Mouse (Mus musculus) fibroblast of lung, adult 2 months (primary cell): ENCODE measurements around the gene Jade1.
A peak's percentile ranks its signal among the peaks of the same experiment; 100 is the strongest.

Experiments used
- DNase-seq: peaks from one replicate; pipeline ENCODE4 v3.0.0-alpha.2; 2011; ENCODE audit warnings: low read depth

Jade1 gene

GRCm38 (mm10) chr3:41579873-41580272 lies 24.3 kb downstream of the Jade1 start:
- DNase-seq = no peak

- DNase-seq = no peak
Observed at GRCm38 (mm10) chr3:41580401-41581323, 25.1 kb downstream of the Jade1 start.

- no peak for DNase-seq
Observed at GRCm38 (mm10) chr3:41581436-41581835, 25.9 kb downstream of the Jade1 start.

GRCm38 (mm10) chr3:41582256-41582655 lies 26.7 kb downstream of the Jade1 start:
- no peak for DNase-seq

- no peak for DNase-seq
Observed at GRCm38 (mm10) chr3:41583092-41583491, 27.6 kb downstream of the Jade1 start.

- DNase-seq = no peak
Observed at GRCm38 (mm10) chr3:41583621-41584020, 28.1 kb downstream of the Jade1 start.

- no peak for DNase-seq
Observed at GRCm38 (mm10) chr3:41585548-41585947, 30.0 kb downstream of the Jade1 start.

GRCm38 (mm10) chr3:41586330-41586729 lies 30.8 kb downstream of the Jade1 start:
- no peak for DNase-seq

- DNase-seq = peak; percentile 40
Observed at GRCm38 (mm10) chr3:41586917-41587316, 31.4 kb downstream of the Jade1 start.

- peak; percentile 22 for DNase-seq
Observed at GRCm38 (mm10) chr3:41587588-41587987, 32.1 kb downstream of the Jade1 start.

GRCm38 (mm10) chr3:41588495-41588894 lies 33.0 kb downstream of the Jade1 start:
- no peak for DNase-seq

GRCm38 (mm10) chr3:41589246-41589914 lies 33.8 kb downstream of the Jade1 start:
- DNase-seq = peak; percentile 44

- no peak for DNase-seq
Observed at GRCm38 (mm10) chr3:41589988-41590387, 34.5 kb downstream of the Jade1 start.

- no peak for DNase-seq
Observed at GRCm38 (mm10) chr3:41590695-41591559, 35.4 kb downstream of the Jade1 start.

GRCm38 (mm10) chr3:41591651-41592170 lies 36.2 kb downstream of the Jade1 start:
- no peak for DNase-seq

- DNase-seq = no peak
Observed at GRCm38 (mm10) chr3:41592805-41593204, 37.3 kb downstream of the Jade1 start.

- no peak for DNase-seq
Observed at GRCm38 (mm10) chr3:41594097-41594879, 38.8 kb downstream of the Jade1 start.

GRCm38 (mm10) chr3:41595010-41595409 lies 39.5 kb downstream of the Jade1 start:
- no peak for DNase-seq

- DNase-seq = no peak
Observed at GRCm38 (mm10) chr3:41597036-41597435, 41.5 kb downstream of the Jade1 start.

GRCm38 (mm10) chr3:41598412-41598811 lies 42.9 kb downstream of the Jade1 start:
- no peak for DNase-seq

GRCm38 (mm10) chr3:41599226-41599625 lies 43.7 kb downstream of the Jade1 start:
- DNase-seq = no peak
